Mouse (Mus musculus) forebrain, postnatal 0 days (tissue): ENCODE data around the gene Olfr1120. TPM values are rescaled to one million over a fixed set of nuclear protein-coding genes. Genes with fewer than 3 reads are reported as not detected.
"Not testable (repeated sequence)": the region's sequence is repeated elsewhere in the genome, so short reads cannot be mapped to it uniquely, and the experiment has no call there.

ENCODE experiments used
- ATAC-seq: fragments of 200-750 bp; cut with Nextera tagmentation; 2 replicates; pipeline ENCODE4 v1.8.0; 2017; ENCODE audit warnings: mild to moderate bottlenecking, moderate library complexity
- DNase-seq: peaks from one replicate; pipeline ENCODE4 v3.0.0-alpha.2; 2015
- H3K27ac ChIP-seq: fragments of 300-500 bp; sonication (generic); 2 replicates; pipeline ENCODE4 v1.5.1; 2014; ENCODE audit warnings: low read depth, mild to moderate bottlenecking, antibody characterized with exemption, low read length, moderate library complexity, mixed read lengths
- H3K27me3 ChIP-seq: fragments of 300-500 bp; sonication (generic); 2 replicates; pipeline ENCODE4 v1.6.1; 2014; ENCODE audit warnings: mild to moderate bottlenecking, low read length, mixed read lengths; ENCODE audit not compliant: insufficient read depth
- H3K36me3 ChIP-seq: fragments of 300-500 bp; sonication (generic); 2 replicates; pipeline ENCODE4 v1.6.1; 2014; ENCODE audit warnings: mild to moderate bottlenecking, moderate library complexity; ENCODE audit not compliant: insufficient read depth
- H3K4me1 ChIP-seq: fragments of 300-500 bp; sonication (generic); 2 replicates; pipeline ENCODE4 v1.6.1; 2014; ENCODE audit warnings: antibody characterized with exemption; ENCODE audit not compliant: insufficient read depth
- H3K4me2 ChIP-seq: fragments of 300-500 bp; sonication (generic); 2 replicates; pipeline ENCODE4 v1.6.1; 2014; ENCODE audit warnings: low read depth, mild to moderate bottlenecking, moderate library complexity
- H3K4me3 ChIP-seq: fragments of 300-500 bp; sonication (generic); 2 replicates; pipeline ENCODE4 v1.5.1; 2014; ENCODE audit warnings: low read depth, low read length, mixed read lengths
- H3K9ac ChIP-seq: fragments of 300-500 bp; sonication (generic); 2 replicates; pipeline ENCODE4 v1.6.1; 2014; ENCODE audit warnings: mild to moderate bottlenecking
- H3K9me3 ChIP-seq: fragments of 300-500 bp; sonication (generic); 2 replicates; pipeline ENCODE4 v1.6.1; 2016; ENCODE audit warnings: low read length
- CTCF ChIP-seq: sonication (generic); IDR thresholded peaks from 2 replicates; pipeline ENCODE4 v1.5.1; 2016; ENCODE audit warnings: antibody characterized with exemption, control low read depth, low read depth
- WGBS: fragments of 180-500 bp; shearing (Covaris S2); extraction: QIAGEN DNeasy Blood & Tissue Kit; methylation state at CpG from one replicate; pipeline ENCODE4 v1.1.7; 2014; 5-methylcytosine and 5-hydroxymethylcytosine counted together
- polyA plus RNA-seq: library from polyadenylated mRNA; unstranded; fragments of >200 nt; fragmentation: Nextera tagmentation; extraction: Ambion mirVana; gene quantifications from 2 replicates; pipeline ENCODE4 v1.2.1, GENCODE M21; 2015
- total RNA-seq: library from RNA; depleted of rRNA; stranded (reverse); fragments of >200 nt; gene quantifications from 2 replicates; pipeline ENCODE4 v1.2.3, GENCODE M21; 2014; rRNA removed

Olfr1120 gene
- total RNA-seq, result not detected in 2 replicates
- polyA plus RNA-seq, result not detected in 2 replicates

GRCm38 (mm10) chr2:87354515-87354914 is at the start of gene Olfr1120:
Gene Olfr1120 (plus strand): TSS chr2:87354815.
- Histone ChIP-seq H3K9ac (no peak within 1 kb of the TSS), H3K36me3 (no peaks in the 10 kb centered on the region), H3K27me3 (no peaks in the 10 kb centered on the region), H3K27ac (no peak within 1 kb of the TSS), H3K4me1 (no peaks in the 10 kb centered on the region), H3K4me3 (no peak within 1 kb of the TSS), H3K4me2 (no peak within 1 kb of the TSS), H3K9me3 (no peaks in the 10 kb centered on the region)
- no peak for ATAC-seq
- WGBS, result 56% methylated on average over 2 of the region's 2 CpGs
- no peak for DNase-seq
- no peak for TF ChIP-seq CTCF

- Histone ChIP-seq H3K36me3 (no peaks in the 10 kb centered on the region), H3K9ac (no peak within 1 kb of the TSS), H3K4me1 (no peaks in the 10 kb centered on the region), H3K9me3 (no peaks in the 10 kb centered on the region), H3K27ac (no peak within 1 kb of the TSS), H3K27me3 (no peaks in the 10 kb centered on the region), H3K4me3 (no peak within 1 kb of the TSS), H3K4me2 (no peak within 1 kb of the TSS)
- WGBS, result 82% methylated on average over 1 of the region's 1 CpGs
- no peak for ATAC-seq
- TF ChIP-seq CTCF, result no peak
- DNase-seq, result no peak
Measured at GRCm38 (mm10) chr2:87307281-87307680, 47.3 kb upstream of the Olfr1120 start, which contains the start of gene Olfr1118. Gene Olfr1118 (plus strand): TSS chr2:87307581.

- DNase-seq, H3K4me1 ChIP-seq, H3K4me3 ChIP-seq, H3K9me3 ChIP-seq, ATAC-seq, H3K27me3 ChIP-seq, H3K9ac ChIP-seq, H3K4me2 ChIP-seq, H3K36me3 ChIP-seq, H3K27ac ChIP-seq: not testable (repeated sequence)
- 96% methylated on average over 2 of the region's 2 CpGs for WGBS
Measured at GRCm38 (mm10) chr2:87360121-87360520, 5.5 kb downstream of the Olfr1120 start.

DNA sequence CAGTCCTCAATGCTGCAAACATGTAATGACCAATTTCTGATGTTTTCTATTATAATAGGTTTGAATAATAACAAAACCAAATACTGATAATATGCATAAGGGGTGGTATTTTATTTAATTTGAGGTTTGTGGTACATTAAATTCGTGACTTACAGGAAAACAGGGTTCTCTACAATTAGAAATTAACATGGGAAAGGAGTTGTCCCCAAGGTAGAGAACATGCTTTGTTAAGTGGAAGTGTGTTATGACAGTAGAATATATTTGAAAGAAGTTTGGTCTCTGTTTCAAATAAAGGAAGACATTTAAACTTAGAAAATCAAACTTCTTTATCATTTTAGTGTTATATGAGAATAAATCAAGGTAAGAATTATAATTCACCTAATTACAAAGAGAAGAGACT is 15.0 kb downstream of the Olfr1120 start, which contains the start of gene Olfr1121:
Gene Olfr1121 (plus strand): TSS at position 301 of the 400 bp plus-strand sequence.
- Histone ChIP-seq H3K4me3 (no peak within 1 kb of the TSS), H3K36me3 (no peaks in the 10 kb centered on the region), H3K4me2 (no peak within 1 kb of the TSS), H3K9me3 (no peaks in the 10 kb centered on the region), H3K27me3 (no peaks in the 10 kb centered on the region), H3K4me1 (no peaks in the 10 kb centered on the region), H3K9ac (no peak within 1 kb of the TSS), H3K27ac (no peak within 1 kb of the TSS)
- DNase-seq (no peak), ATAC-seq (no peak)
- no peak for TF ChIP-seq CTCF
- 25% methylated on average over 1 of the region's 1 CpGs for WGBS

DNA sequence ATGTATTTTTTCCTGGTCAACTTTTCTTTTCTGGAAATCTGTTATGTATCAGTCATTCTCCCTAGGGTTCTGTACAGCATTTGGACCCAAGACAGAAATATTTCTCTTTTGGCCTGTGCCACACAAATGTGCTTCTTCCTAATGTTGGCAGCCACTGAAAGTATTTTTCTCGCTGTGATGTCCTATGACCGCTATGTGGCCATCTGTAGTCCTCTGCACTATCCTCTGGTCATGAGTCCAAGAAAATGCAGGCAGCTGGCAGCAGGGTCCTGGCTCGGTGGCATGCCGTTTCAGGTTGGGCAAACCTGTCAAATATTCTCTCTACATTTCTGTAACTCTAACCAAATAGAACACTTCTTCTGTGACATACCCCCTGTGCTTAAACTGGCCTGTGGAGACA is 17.1 kb downstream of the Olfr1120 start:
- no peak overlapping the region for H3K9ac ChIP-seq
- H3K27me3 ChIP-seq, result no peaks in the 10 kb centered on the region
- H3K4me2 ChIP-seq, result no peak overlapping the region
- 84% methylated on average over 4 of the region's 4 CpGs for WGBS
- ATAC-seq (no peak), DNase-seq (no peak)
- H3K27ac ChIP-seq, result no peak overlapping the region
- TF ChIP-seq CTCF, result no peak
- H3K4me1 ChIP-seq, result no peaks in the 10 kb centered on the region
- H3K9me3 ChIP-seq, result no peaks in the 10 kb centered on the region
- no peak overlapping the region for H3K4me3 ChIP-seq
- no peaks in the 10 kb centered on the region for H3K36me3 ChIP-seq

GRCm38 (mm10) chr2:87383935-87384334 is 29.3 kb downstream of the Olfr1120 start:
- no peak for TF ChIP-seq CTCF
- H3K27ac ChIP-seq, result no peak overlapping the region
- 86% methylated on average over 2 of the region's 2 CpGs for WGBS
- no peak overlapping the region for H3K4me2 ChIP-seq
- no peak for DNase-seq
- no peaks in the 10 kb centered on the region for H3K9me3 ChIP-seq
- H3K36me3 ChIP-seq, result no peaks in the 10 kb centered on the region
- H3K9ac ChIP-seq, result no peak overlapping the region
- no peak overlapping the region for H3K4me3 ChIP-seq
- H3K27me3 ChIP-seq, result no peaks in the 10 kb centered on the region
- ATAC-seq, result no peak
- H3K4me1 ChIP-seq, result no peaks in the 10 kb centered on the region

DNA sequence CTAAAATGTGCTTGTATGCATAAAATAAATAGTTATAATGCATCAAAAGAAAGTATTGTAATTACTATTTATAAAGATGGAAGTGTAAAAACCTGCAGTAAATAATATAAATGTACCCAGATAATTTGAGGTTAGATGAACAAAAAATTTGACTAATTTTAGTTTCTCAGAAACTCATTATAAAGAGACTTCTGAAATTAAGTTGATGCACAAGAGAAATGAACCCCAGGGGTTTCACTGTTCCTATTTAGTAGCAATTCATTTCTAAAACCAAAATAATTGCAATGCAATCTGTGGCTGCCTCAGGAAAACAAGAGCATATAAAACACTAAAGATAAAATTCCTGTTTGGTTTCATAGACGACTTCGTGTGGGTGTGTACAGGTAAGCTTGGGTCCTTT is 30.9 kb downstream of the Olfr1120 start, which contains the start of gene Olfr1122:
Gene Olfr1122 (plus strand): TSS at position 301 of the 400 bp plus-strand sequence.
- Histone ChIP-seq H3K9ac (no peak within 1 kb of the TSS), H3K4me3 (no peak within 1 kb of the TSS), H3K27me3 (no peaks in the 10 kb centered on the region), H3K4me2 (no peak within 1 kb of the TSS), H3K9me3 (no peaks in the 10 kb centered on the region), H3K27ac (no peak within 1 kb of the TSS), H3K4me1 (no peaks in the 10 kb centered on the region), H3K36me3 (no peaks in the 10 kb centered on the region)
- DNase-seq (no peak), ATAC-seq (no peak)
- no peak for TF ChIP-seq CTCF
- 86% methylated on average over 2 of the region's 2 CpGs for WGBS

DNA sequence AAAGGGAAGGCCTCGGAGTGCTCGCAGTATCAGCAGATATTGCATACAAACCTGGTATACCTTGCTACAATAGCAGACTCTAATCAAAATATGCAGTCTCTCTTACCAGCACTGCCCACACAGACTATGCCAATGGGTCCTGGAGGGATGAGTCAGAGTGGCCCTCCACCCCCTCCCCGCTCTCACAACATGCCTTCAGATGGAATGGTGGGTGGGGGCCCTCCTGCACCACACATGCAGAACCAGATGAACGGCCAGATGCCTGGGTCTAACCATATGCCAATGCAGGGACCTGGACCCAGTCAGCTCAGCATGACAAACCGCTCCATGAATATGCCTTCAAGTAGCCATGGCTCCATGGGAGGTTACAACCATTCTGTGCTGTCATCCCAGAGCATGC is 39.0 kb downstream of the Olfr1120 start:
- not testable (repeated sequence) for H3K9me3 ChIP-seq, H3K4me2 ChIP-seq, H3K4me1 ChIP-seq, H3K27me3 ChIP-seq, H3K36me3 ChIP-seq, H3K27ac ChIP-seq, DNase-seq, H3K4me3 ChIP-seq, H3K9ac ChIP-seq
- peak; percentile 65; the same call in 1 of the 2 replicates for ATAC-seq
- 92% methylated on average over 5 of the region's 5 CpGs for WGBS
